In genomic region chr7:120123776-120124175, GRCm38 (mm10) we compare ENCODE assay signal across 19 mouse cellular contexts. TPM values are rescaled to one million over a fixed set of nuclear protein-coding genes. Genes with fewer than 3 reads are reported as not detected.
DNase-seq lines count a peak whose midpoint lies in the region; ATAC-seq and TF ChIP-seq lines count a peak whose summit lies in the region.
"Had no signal": no experiment of that assay in that cellular context is flagged by ENCODE, and none has a peak within 500 bp of the region (broad histone marks: within the 10 kb centered on the region; RNA-seq: fewer than 3 reads in every experiment).

No protein-coding gene starts in this region.

- H3K9me3 ChIP-seq in liver, postnatal 0 days (ENCODE audit: low read length): no peaks in the 10 kb centered on the region
- no peaks in the 10 kb centered on the region for H3K9me3 ChIP-seq in midbrain, embryonic 14.5 days (ENCODE audit: control insufficient read depth, low read length)
- H3K9me3 ChIP-seq: embryonic facial prominence, embryonic 13.5 days; midbrain, embryonic 15.5 days had no signal

- H3K4me3 ChIP-seq in liver, postnatal 0 days (ENCODE audit: low read depth, low read length): no peak overlapping the region
- no peak overlapping the region for H3K4me3 ChIP-seq in midbrain, embryonic 14.5 days (replicated peaks; ENCODE audit: low read depth, low read length)
- H3K4me3 ChIP-seq: embryonic facial prominence, embryonic 13.5 days; midbrain, embryonic 15.5 days had no signal

- 0 out of 2 replicates have a peak, but pooled peaks have one; percentile 18 for ATAC-seq in liver, postnatal 0 days
- ATAC-seq in megakaryocyte, adult 5-6 weeks (ENCODE audit: poor library complexity, severe bottlenecking): peak; percentile 37
- no peak for ATAC-seq in midbrain, embryonic 14.5 days (ENCODE audit: low FRiP score, low TSS enrichment)

- 60% methylated on average over 4 of the region's 4 CpGs for WGBS in liver, postnatal 0 days (ENCODE audit: insufficient replicate concordance)
- WGBS in midbrain, embryonic 14.5 days: 88% methylated on average over 4 of the region's 4 CpGs

- H3K4me2 ChIP-seq in liver, postnatal 0 days (ENCODE audit: low read depth, low read length): no peak overlapping the region
- no peak overlapping the region for H3K4me2 ChIP-seq in midbrain, embryonic 14.5 days (ENCODE audit: low read length)
- H3K4me2 ChIP-seq: embryonic facial prominence, embryonic 13.5 days; midbrain, embryonic 15.5 days had no signal

- H3K9ac ChIP-seq in liver, postnatal 0 days (replicated peaks): no peak overlapping the region
- no peak overlapping the region for H3K9ac ChIP-seq in midbrain, embryonic 14.5 days (replicated peaks; ENCODE audit: low read length)
- H3K9ac ChIP-seq: embryonic facial prominence, embryonic 13.5 days; midbrain, embryonic 15.5 days had no signal

- no peaks in the 10 kb centered on the region for H3K27me3 ChIP-seq in liver, postnatal 0 days (ENCODE audit: insufficient read depth, low read length)
- no peaks in the 10 kb centered on the region for H3K27me3 ChIP-seq in midbrain, embryonic 14.5 days (ENCODE audit: control insufficient read depth, insufficient read depth, low read length)
- H3K27me3 ChIP-seq: embryonic facial prominence, embryonic 13.5 days; midbrain, embryonic 15.5 days had no signal

- H3K36me3 ChIP-seq in liver, postnatal 0 days (replicated peaks; ENCODE audit: insufficient read depth, low read length): 0 out of 2 replicates have a peak, but pooled peaks cover 2% of the 10 kb centered on the region
- no peaks in the 10 kb centered on the region for H3K36me3 ChIP-seq in midbrain, embryonic 14.5 days (ENCODE audit: control insufficient read depth, insufficient read depth, low read length)
- H3K36me3 ChIP-seq: midbrain, embryonic 15.5 days had no signal

- H3K4me1 ChIP-seq in liver, postnatal 0 days (ENCODE audit: insufficient read depth): peaks cover 5% of the 10 kb centered on the region; the same call in 1 of the 2 replicates
- H3K4me1 ChIP-seq in midbrain, embryonic 14.5 days (ENCODE audit: control insufficient read depth, insufficient read depth, low read length): no peaks in the 10 kb centered on the region
- H3K4me1 ChIP-seq: midbrain, embryonic 15.5 days had no signal

- no peak for TF ChIP-seq CTCF in liver, postnatal 0 days (IDR thresholded peaks at IDR 0.05; ENCODE audit: low read depth)

- peak; percentile 65 for DNase-seq in gastrocnemius, postnatal 25 days
- no peak for DNase-seq in gastrocnemius, postnatal 4 days (ENCODE audit: low spot score in 2 of 2)
- DNase-seq in liver, postnatal 0 days: no peak
- DNase-seq in liver: no peak
- peak; percentile 75 to 79 for DNase-seq in lung, adult 18-20 months
- DNase-seq in midbrain, embryonic 14.5 days: no peak
- DNase-seq in spleen, postnatal 4 days (ENCODE audit: low spot score in 2 of 2): no peak
- DNase-seq: right cerebral cortex, adult 18-20 months; thymus, postnatal 4 days had no signal

- no peak for TF ChIP-seq EP300 in liver, postnatal 0 days (IDR thresholded peaks at IDR 0.05; ENCODE audit: low read depth)

- H3K27ac ChIP-seq in liver, postnatal 0 days (ENCODE audit: low read depth): no peak overlapping the region
- H3K27ac ChIP-seq in midbrain, embryonic 14.5 days (replicated peaks; ENCODE audit: low read depth, low read length): no peak overlapping the region
- H3K27ac ChIP-seq: embryonic facial prominence, embryonic 13.5 days; midbrain, embryonic 15.5 days had no signal

RNA-seq across cellular contexts. Expression of gene Zp2, which starts 21.3 kb away (rescaled TPM):
- under 1 TPM in 1 of 2 experiments, not detected in 1; 0.51 TPM for total RNA-seq in gastrocnemius, postnatal 25 days (2021)
- total RNA-seq in gastrocnemius, postnatal 4 days (2021): 1 to 10 TPM; 1.4 to 2.2 TPM
- polyA plus RNA-seq in liver, postnatal 0 days (2015; fragmentation: Nextera tagmentation; extraction: Ambion mirVana): not detected in 2 replicates
- total RNA-seq in megakaryocyte, adult 5-6 weeks (2015): not detected in 2 replicates
- not detected in 2 replicates for total RNA-seq in megakaryocyte, adult 5-6 weeks (2017)
- polyA plus RNA-seq in midbrain, embryonic 14.5 days (2014; fragmentation: Nextera tagmentation; extraction: Ambion mirVana): not detected in 2 replicates
- total RNA-seq: left cerebral cortex, postnatal 25 days had no signal
- polyA plus RNA-seq: embryonic facial prominence, embryonic 13.5 days; forebrain, embryonic 11.5 days; hindbrain, embryonic 11.5 days; kidney, embryonic 16.5 days; liver, embryonic 16.5 days; midbrain, embryonic 15.5 days; neural tube, embryonic 11.5 days; stomach, embryonic 14.5 days had no signal

RNA-seq across cellular contexts. Expression of gene Tmem159, which starts 21.6 kb away (rescaled TPM):
- total RNA-seq in gastrocnemius, postnatal 25 days (2021): 1 to 10 TPM; 7.4 TPM
- total RNA-seq in gastrocnemius, postnatal 4 days (2021): 10 to 100 TPM; 11.2 to 11.4 TPM
- 3.7 and 4.2 TPM in 2 replicates for polyA plus RNA-seq in liver, postnatal 0 days (2015; fragmentation: Nextera tagmentation; extraction: Ambion mirVana)
- total RNA-seq in megakaryocyte, adult 5-6 weeks (2015): 10.4 and 12.8 TPM in 2 replicates
- total RNA-seq in megakaryocyte, adult 5-6 weeks (2017): 7.9 and 11.1 TPM in 2 replicates
- 9.5 and 33.7 TPM in 2 replicates for polyA plus RNA-seq in midbrain, embryonic 14.5 days (2014; fragmentation: Nextera tagmentation; extraction: Ambion mirVana)

RNA-seq across cellular contexts. Expression of gene Dnah3, which starts 28.7 kb away (rescaled TPM):
- total RNA-seq in gastrocnemius, postnatal 25 days (2021): under 1 TPM; 0.05 to 0.13 TPM
- not detected for total RNA-seq in gastrocnemius, postnatal 4 days (2021)
- polyA plus RNA-seq in liver, postnatal 0 days (2015; fragmentation: Nextera tagmentation; extraction: Ambion mirVana): not detected in 2 replicates
- not detected in 2 replicates for total RNA-seq in megakaryocyte, adult 5-6 weeks (2015)
- total RNA-seq in megakaryocyte, adult 5-6 weeks (2017): not detected in 2 replicates
- 0.04 TPM in 1 of 2 replicates, not detected in the other for polyA plus RNA-seq in midbrain, embryonic 14.5 days (2014; fragmentation: Nextera tagmentation; extraction: Ambion mirVana)
- polyA plus RNA-seq: embryonic facial prominence, embryonic 13.5 days; kidney, embryonic 16.5 days; liver, embryonic 16.5 days; neural tube, embryonic 11.5 days had no signal

RNA-seq across cellular contexts. Expression of gene Anks4b, which starts 49.9 kb away (rescaled TPM):
- total RNA-seq in gastrocnemius, postnatal 25 days (2021): under 1 TPM in 1 of 2 experiments, not detected in 1; 0.10 TPM
- total RNA-seq in gastrocnemius, postnatal 4 days (2021): under 1 TPM; 0.10 TPM
- 2.4 and 3.0 TPM in 2 replicates for polyA plus RNA-seq in liver, postnatal 0 days (2015; fragmentation: Nextera tagmentation; extraction: Ambion mirVana)
- not detected in 2 replicates for total RNA-seq in megakaryocyte, adult 5-6 weeks (2015)
- not detected in 2 replicates for total RNA-seq in megakaryocyte, adult 5-6 weeks (2017)
- polyA plus RNA-seq in midbrain, embryonic 14.5 days (2014; fragmentation: Nextera tagmentation; extraction: Ambion mirVana): not detected in 2 replicates
- polyA plus RNA-seq: forebrain, embryonic 11.5 days; midbrain, embryonic 15.5 days; neural tube, embryonic 11.5 days; stomach, embryonic 14.5 days had no signal

Comparison
In these comparisons a context has a peak if more than half of its experiments do, and no peak if none do; other contexts are left out.
1. DNase-seq: peak in gastrocnemius, postnatal 25 days (single experiment) and lung, adult 18-20 months (2 of 2); none in gastrocnemius, postnatal 4 days (0 of 2), liver, postnatal 0 days (single experiment), liver (single experiment), midbrain, embryonic 14.5 days (single experiment) and spleen, postnatal 4 days (0 of 2).